Mouse (Mus musculus) limb, embryonic 13.5 days (tissue): Measurements from ENCODE around the gene a. TPM values are rescaled to one million over a fixed set of nuclear protein-coding genes. Genes with fewer than 3 reads are reported as not detected.
A peak's percentile ranks its signal among the peaks of the same experiment; 100 is the strongest.

Experiments
- ATAC-seq: fragments of 200-750 bp; cut with Nextera tagmentation; 2 replicates; pipeline ENCODE4 v1.8.0; 2017; ENCODE audit warnings: low read depth, moderate number of reproducible peaks, moderate TSS enrichment; ENCODE audit not compliant: low FRiP score
- H3K27ac ChIP-seq: fragments of 300-500 bp; sonication (generic); 2 replicates; pipeline ENCODE4 v1.5.1; 2015; ENCODE audit warnings: inconsistent platforms, mild to moderate bottlenecking, moderate library complexity
- H3K27me3 ChIP-seq: fragments of 300-500 bp; sonication (generic); 2 replicates; pipeline ENCODE4 v1.6.1; 2015; ENCODE audit warnings: mild to moderate bottlenecking, inconsistent platforms
- H3K36me3 ChIP-seq: fragments of 300-500 bp; sonication (generic); 2 replicates; pipeline ENCODE4 v1.6.1; 2015; ENCODE audit warnings: inconsistent platforms, mild to moderate bottlenecking, moderate library complexity
- H3K4me1 ChIP-seq: fragments of 300-500 bp; sonication (generic); 2 replicates; pipeline ENCODE4 v1.6.1; 2015; ENCODE audit warnings: inconsistent platforms
- H3K4me2 ChIP-seq: fragments of 300-500 bp; sonication (generic); replicated peaks from 2 replicates; pipeline ENCODE4 v1.6.1; 2015; ENCODE audit warnings: inconsistent platforms, mild to moderate bottlenecking, moderate library complexity
- H3K4me3 ChIP-seq: fragments of 300-500 bp; sonication (generic); 2 replicates; pipeline ENCODE4 v1.5.1; 2015; ENCODE audit warnings: moderate library complexity, mild to moderate bottlenecking, inconsistent platforms
- H3K9ac ChIP-seq: fragments of 300-500 bp; sonication (generic); 2 replicates; pipeline ENCODE4 v1.6.1; 2015; ENCODE audit warnings: mild to moderate bottlenecking, inconsistent platforms
- H3K9me3 ChIP-seq: fragments of 300-500 bp; sonication (generic); 2 replicates; pipeline ENCODE4 v1.6.1; 2016; ENCODE audit warnings: inconsistent platforms
- WGBS: fragments of 180-500 bp; shearing (Covaris S2); methylation state at CpG from one replicate; pipeline ENCODE4 v1.1.7; 2015; 5-methylcytosine and 5-hydroxymethylcytosine counted together
- polyA plus RNA-seq: library from polyadenylated mRNA; unstranded; fragments of >200 nt; fragmentation: Nextera tagmentation; extraction: Ambion mirVana; gene quantifications from 2 replicates; pipeline ENCODE4 v1.2.1, GENCODE M21; 2015

The a gene
- polyA plus RNA-seq, 1 experiment from 2014 or later = 12.0 TPM

- ATAC-seq = no peak
- no peaks in the 10 kb centered on the region for H3K36me3 ChIP-seq
- H3K4me2 ChIP-seq = no peak overlapping the region
- H3K9ac ChIP-seq = no peak overlapping the region
- no peaks in the 10 kb centered on the region for H3K27me3 ChIP-seq
- WGBS = 72% methylated on average over 6 of the region's 6 CpGs
- H3K4me1 ChIP-seq = peaks cover 26% of the 10 kb centered on the region
- no peak overlapping the region for H3K27ac ChIP-seq
- H3K9me3 ChIP-seq = no peaks in the 10 kb centered on the region
- H3K4me3 ChIP-seq = no peak overlapping the region
These were observed 284.4 kb downstream of the a start for GRCm38 (mm10) chr2:155075649-155076048.

- H3K27ac ChIP-seq = no peak overlapping the region
- no peaks in the 10 kb centered on the region for H3K27me3 ChIP-seq
- no peak overlapping the region for H3K4me2 ChIP-seq
- no peak overlapping the region for H3K9ac ChIP-seq
- no peaks in the 10 kb centered on the region for H3K36me3 ChIP-seq
- peaks cover 10% of the 10 kb centered on the region for H3K4me1 ChIP-seq
- no peaks in the 10 kb centered on the region for H3K9me3 ChIP-seq
- ATAC-seq = no peak
- WGBS = 33% methylated on average over 7 of the region's 7 CpGs
- no peak overlapping the region for H3K4me3 ChIP-seq
These were observed 288.4 kb downstream of the a start for GRCm38 (mm10) chr2:155079500-155080178.

- H3K36me3 ChIP-seq = no peaks in the 10 kb centered on the region
- H3K4me3 ChIP-seq = no peak overlapping the region
- 67% methylated on average over 4 of the region's 4 CpGs for WGBS
- ATAC-seq = no peak
- H3K27me3 ChIP-seq = no peaks in the 10 kb centered on the region
- H3K9ac ChIP-seq = no peak overlapping the region
- H3K4me1 ChIP-seq = peaks cover 5% of the 10 kb centered on the region
- no peak overlapping the region for H3K27ac ChIP-seq
- no peak overlapping the region for H3K4me2 ChIP-seq
- H3K9me3 ChIP-seq = no peaks in the 10 kb centered on the region
These were observed 289.0 kb downstream of the a start for GRCm38 (mm10) chr2:155080179-155080530.

- no peak overlapping the region for H3K4me2 ChIP-seq
- no peak overlapping the region for H3K4me3 ChIP-seq
- H3K27me3 ChIP-seq = no peaks in the 10 kb centered on the region
- no peaks in the 10 kb centered on the region for H3K4me1 ChIP-seq
- no peaks in the 10 kb centered on the region for H3K9me3 ChIP-seq
- H3K9ac ChIP-seq = no peak overlapping the region
- no peaks in the 10 kb centered on the region for H3K36me3 ChIP-seq
- 89% methylated on average over 3 of the region's 3 CpGs for WGBS
- no peak for ATAC-seq
- no peak overlapping the region for H3K27ac ChIP-seq
These were observed 289.9 kb downstream of the a start for GRCm38 (mm10) chr2:155081056-155081455.

GRCm38 (mm10) chr2:155082121-155082803 lies 291.1 kb downstream of the a start:
- no peak overlapping the region for H3K27ac ChIP-seq
- 18% methylated on average over 8 of the region's 8 CpGs for WGBS
- no peaks in the 10 kb centered on the region for H3K36me3 ChIP-seq
- no peak overlapping the region for H3K4me3 ChIP-seq
- no peaks in the 10 kb centered on the region for H3K27me3 ChIP-seq
- H3K4me1 ChIP-seq = no peaks in the 10 kb centered on the region
- ATAC-seq = peak; percentile 54; the same call in 1 of the 2 replicates
- H3K4me2 ChIP-seq = no peak overlapping the region
- H3K9me3 ChIP-seq = no peaks in the 10 kb centered on the region
- no peak overlapping the region for H3K9ac ChIP-seq

GRCm38 (mm10) chr2:155084546-155084945 lies 293.3 kb downstream of the a start:
- Histone ChIP-seq H3K27me3 (no peaks in the 10 kb centered on the region), H3K9ac (no peak overlapping the region), H3K9me3 (no peaks in the 10 kb centered on the region), H3K4me1 (no peaks in the 10 kb centered on the region), H3K27ac (no peak overlapping the region), H3K4me2 (no peak overlapping the region), H3K4me3 (no peak overlapping the region), H3K36me3 (no peaks in the 10 kb centered on the region)
- 86% methylated on average over 5 of the region's 5 CpGs for WGBS
- ATAC-seq = no peak

GRCm38 (mm10) chr2:155086328-155086727 lies 295.1 kb downstream of the a start:
- H3K4me3 ChIP-seq = no peak overlapping the region
- 85% methylated on average over 5 of the region's 5 CpGs for WGBS
- H3K4me1 ChIP-seq = no peaks in the 10 kb centered on the region
- H3K4me2 ChIP-seq = no peak overlapping the region
- ATAC-seq = no peak
- no peak overlapping the region for H3K9ac ChIP-seq
- no peaks in the 10 kb centered on the region for H3K36me3 ChIP-seq
- H3K27me3 ChIP-seq = no peaks in the 10 kb centered on the region
- no peaks in the 10 kb centered on the region for H3K9me3 ChIP-seq
- H3K27ac ChIP-seq = no peak overlapping the region

GRCm38 (mm10) chr2:155088264-155088663 lies 297.1 kb downstream of the a start:
- no peak overlapping the region for H3K4me2 ChIP-seq
- no peaks in the 10 kb centered on the region for H3K36me3 ChIP-seq
- ATAC-seq = no peak
- H3K27ac ChIP-seq = no peak overlapping the region
- WGBS = 83% methylated on average over 6 of the region's 6 CpGs
- H3K27me3 ChIP-seq = no peaks in the 10 kb centered on the region
- no peaks in the 10 kb centered on the region for H3K4me1 ChIP-seq
- H3K4me3 ChIP-seq = no peak overlapping the region
- H3K9ac ChIP-seq = no peak overlapping the region
- no peaks in the 10 kb centered on the region for H3K9me3 ChIP-seq

GRCm38 (mm10) chr2:155090909-155091742 lies 299.9 kb downstream of the a start:
- H3K4me2 ChIP-seq = no peak overlapping the region
- H3K4me1 ChIP-seq = no peaks in the 10 kb centered on the region
- H3K36me3 ChIP-seq = no peaks in the 10 kb centered on the region
- H3K4me3 ChIP-seq = no peak overlapping the region
- no peak overlapping the region for H3K9ac ChIP-seq
- ATAC-seq = no peak
- H3K9me3 ChIP-seq = no peaks in the 10 kb centered on the region
- H3K27ac ChIP-seq = no peak overlapping the region
- WGBS = 64% methylated on average over 13 of the region's 13 CpGs
- H3K27me3 ChIP-seq = no peaks in the 10 kb centered on the region

GRCm38 (mm10) chr2:155091743-155092075 lies 300.5 kb downstream of the a start:
- H3K9ac ChIP-seq = no peak overlapping the region
- ATAC-seq = no peak
- no peak overlapping the region for H3K4me3 ChIP-seq
- no peaks in the 10 kb centered on the region for H3K36me3 ChIP-seq
- no peak overlapping the region for H3K27ac ChIP-seq
- H3K27me3 ChIP-seq = no peaks in the 10 kb centered on the region
- 83% methylated on average over 3 of the region's 3 CpGs for WGBS
- no peak overlapping the region for H3K4me2 ChIP-seq
- H3K4me1 ChIP-seq = no peaks in the 10 kb centered on the region
- H3K9me3 ChIP-seq = no peaks in the 10 kb centered on the region

- H3K4me2 ChIP-seq = no peak overlapping the region
- H3K36me3 ChIP-seq = no peaks in the 10 kb centered on the region
- WGBS = 37% methylated on average over 4 of the region's 4 CpGs
- no peak overlapping the region for H3K4me3 ChIP-seq
- no peaks in the 10 kb centered on the region for H3K27me3 ChIP-seq
- no peaks in the 10 kb centered on the region for H3K9me3 ChIP-seq
- H3K27ac ChIP-seq = no peak overlapping the region
- no peaks in the 10 kb centered on the region for H3K4me1 ChIP-seq
- no peak for ATAC-seq
- no peak overlapping the region for H3K9ac ChIP-seq
These were observed 302.2 kb downstream of the a start for GRCm38 (mm10) chr2:155093418-155093817.

GRCm38 (mm10) chr2:155098720-155099380 lies 307.6 kb downstream of the a start:
- H3K4me1 ChIP-seq = no peaks in the 10 kb centered on the region
- ATAC-seq = no peak
- no peaks in the 10 kb centered on the region for H3K36me3 ChIP-seq
- H3K4me2 ChIP-seq = no peak overlapping the region
- no peak overlapping the region for H3K27ac ChIP-seq
- H3K27me3 ChIP-seq = no peaks in the 10 kb centered on the region
- H3K9me3 ChIP-seq = no peaks in the 10 kb centered on the region
- no peak overlapping the region for H3K9ac ChIP-seq
- WGBS = 89% methylated on average over 9 of the region's 9 CpGs
- H3K4me3 ChIP-seq = no peak overlapping the region
